Mouse (Mus musculus): ENCODE results near the gene Otp. TPM values are rescaled to one million over a fixed set of nuclear protein-coding genes. Genes with fewer than 3 reads are reported as not detected.

The Otp gene
- polyA plus RNA-seq (2017; shearing (Covaris generic)) = not detected

GRCm38 (mm10) chr13:94875396-94875880 is at the start of gene Otp:
Gene Otp, plus strand, starts transcription at chr13:94875602.

Other genes with a start within 250 kb of the Otp start
- gene Tbca, start 86.7 kb upstream of the Otp start, polyA plus RNA-seq (2017; shearing (Covaris generic)) = 158 TPM
- 12.2 TPM for gene Wdr41, start 100.7 kb downstream of the Otp start, polyA plus RNA-seq (2017; shearing (Covaris generic))